Mouse (Mus musculus): ENCODE measurements around the gene Zfp185. TPM values are rescaled to one million over a fixed set of nuclear protein-coding genes. Genes with fewer than 3 reads are reported as not detected.
A peak's percentile ranks its signal among the peaks of the same experiment; 100 is the strongest.

Zfp185 gene
- polyA plus RNA-seq (2012; rRNA removed) = 0.91 and 0.94 TPM in 2 replicates

- Histone ChIP-seq H3K4me1 (ENCODE audit: control insufficient read depth, insufficient read depth, low read length) (no peaks in the 10 kb centered on the region), H3K27ac (ENCODE audit: insufficient read depth, low read length) (no peak within 1 kb of the TSS)
- TF ChIP-seq CTCF (IDR thresholded peaks at IDR 0.05; ENCODE audit: extremely low read depth, insufficient read depth, low read length) (no peak), POLR2A (IDR thresholded peaks at IDR 0.05; ENCODE audit: extremely low read depth, insufficient read depth, low read length) (no peak)
Observed at GRCm38 (mm10) chrX:72986841-72987519, at the start of gene Zfp185. Gene Zfp185 (plus strand): TSS chrX:72987339.

GRCm38 (mm10) chrX:72953464-72953863 lies 33.7 kb upstream of the Zfp185 start:
- Histone ChIP-seq H3K4me3 (ENCODE audit: insufficient read depth, low read length) (no peak overlapping the region), H3K4me1 (ENCODE audit: control insufficient read depth, insufficient read depth, low read length) (no peaks in the 10 kb centered on the region), H3K27ac (ENCODE audit: insufficient read depth, low read length) (no peak overlapping the region)
- no peak for TF ChIP-seq POLR2A (IDR thresholded peaks at IDR 0.05; ENCODE audit: extremely low read depth, insufficient read depth, low read length)
- no peak for TF ChIP-seq CTCF (IDR thresholded peaks at IDR 0.05; ENCODE audit: extremely low read depth, insufficient read depth, low read length)

More at GRCm38 (mm10) chrX:72986841-72987519, at the start of gene Zfp185:
- H3K4me3 ChIP-seq (ENCODE audit: insufficient read depth, low read length) = peak within 1 kb of the TSS; percentile 10; the same call in 1 of the 2 replicates

GRCm38 (mm10) chrX:72956486-72956885 lies 30.7 kb upstream of the Zfp185 start:
- H3K27ac ChIP-seq (ENCODE audit: insufficient read depth, low read length) = no peak overlapping the region
- H3K4me3 ChIP-seq (ENCODE audit: insufficient read depth, low read length) = no peak overlapping the region
- TF ChIP-seq CTCF (IDR thresholded peaks at IDR 0.05; ENCODE audit: extremely low read depth, insufficient read depth, low read length) (no peak), POLR2A (IDR thresholded peaks at IDR 0.05; ENCODE audit: extremely low read depth, insufficient read depth, low read length) (no peak)
- no peaks in the 10 kb centered on the region for H3K4me1 ChIP-seq (ENCODE audit: control insufficient read depth, insufficient read depth, low read length)

- no peak overlapping the region for H3K27ac ChIP-seq (ENCODE audit: insufficient read depth, low read length)
- H3K4me3 ChIP-seq (ENCODE audit: insufficient read depth, low read length) = no peak overlapping the region
- no peaks in the 10 kb centered on the region for H3K4me1 ChIP-seq (ENCODE audit: control insufficient read depth, insufficient read depth, low read length)
- TF ChIP-seq POLR2A (IDR thresholded peaks at IDR 0.05; ENCODE audit: extremely low read depth, insufficient read depth, low read length) (no peak), CTCF (IDR thresholded peaks at IDR 0.05; ENCODE audit: extremely low read depth, insufficient read depth, low read length) (no peak)
Observed at GRCm38 (mm10) chrX:72960431-72960830, 26.7 kb upstream of the Zfp185 start.

GRCm38 (mm10) chrX:72961511-72961910 lies 25.6 kb upstream of the Zfp185 start:
- Histone ChIP-seq H3K27ac (ENCODE audit: insufficient read depth, low read length) (no peak overlapping the region), H3K4me3 (ENCODE audit: insufficient read depth, low read length) (no peak overlapping the region), H3K4me1 (ENCODE audit: control insufficient read depth, insufficient read depth, low read length) (no peaks in the 10 kb centered on the region)
- TF ChIP-seq POLR2A (IDR thresholded peaks at IDR 0.05; ENCODE audit: extremely low read depth, insufficient read depth, low read length) = no peak
- TF ChIP-seq CTCF (IDR thresholded peaks at IDR 0.05; ENCODE audit: extremely low read depth, insufficient read depth, low read length) = no peak

- no peak overlapping the region for H3K4me3 ChIP-seq (ENCODE audit: insufficient read depth, low read length)
Observed at GRCm38 (mm10) chrX:72962743-72963142, 24.4 kb upstream of the Zfp185 start.

GRCm38 (mm10) chrX:72982831-72983230 lies 4.3 kb upstream of the Zfp185 start:
- TF ChIP-seq POLR2A (IDR thresholded peaks at IDR 0.05; ENCODE audit: extremely low read depth, insufficient read depth, low read length) (no peak), CTCF (IDR thresholded peaks at IDR 0.05; ENCODE audit: extremely low read depth, insufficient read depth, low read length) (no peak)
- H3K4me1 ChIP-seq (ENCODE audit: control insufficient read depth, insufficient read depth, low read length) = no peaks in the 10 kb centered on the region
- no peak overlapping the region for H3K27ac ChIP-seq (ENCODE audit: insufficient read depth, low read length)
- H3K4me3 ChIP-seq (ENCODE audit: insufficient read depth, low read length) = no peak overlapping the region

More at GRCm38 (mm10) chrX:72962743-72963142, 24.4 kb upstream of the Zfp185 start:
- Histone ChIP-seq H3K27ac (ENCODE audit: insufficient read depth, low read length) (no peak overlapping the region), H3K4me1 (ENCODE audit: control insufficient read depth, insufficient read depth, low read length) (no peaks in the 10 kb centered on the region)
- no peak for TF ChIP-seq POLR2A (IDR thresholded peaks at IDR 0.05; ENCODE audit: extremely low read depth, insufficient read depth, low read length)
- TF ChIP-seq CTCF (IDR thresholded peaks at IDR 0.05; ENCODE audit: extremely low read depth, insufficient read depth, low read length) = no peak

GRCm38 (mm10) chrX:72985607-72986006 lies 1.5 kb upstream of the Zfp185 start:
- H3K4me1 ChIP-seq (ENCODE audit: control insufficient read depth, insufficient read depth, low read length) = no peaks in the 10 kb centered on the region
- H3K27ac ChIP-seq (ENCODE audit: insufficient read depth, low read length) = no peak overlapping the region
- H3K4me3 ChIP-seq (ENCODE audit: insufficient read depth, low read length) = no peak overlapping the region
- TF ChIP-seq POLR2A (IDR thresholded peaks at IDR 0.05; ENCODE audit: extremely low read depth, insufficient read depth, low read length) = no peak
- no peak for TF ChIP-seq CTCF (IDR thresholded peaks at IDR 0.05; ENCODE audit: extremely low read depth, insufficient read depth, low read length)

GRCm38 (mm10) chrX:72987520-72987905 lies 374 bp downstream of the Zfp185 start:
- TF ChIP-seq POLR2A (IDR thresholded peaks at IDR 0.05; ENCODE audit: extremely low read depth, insufficient read depth, low read length) (no peak), CTCF (IDR thresholded peaks at IDR 0.05; ENCODE audit: extremely low read depth, insufficient read depth, low read length) (no peak)
- Histone ChIP-seq H3K4me1 (ENCODE audit: control insufficient read depth, insufficient read depth, low read length) (no peaks in the 10 kb centered on the region), H3K27ac (ENCODE audit: insufficient read depth, low read length) (no peak overlapping the region), H3K4me3 (ENCODE audit: insufficient read depth, low read length) (peak overlapping the region; percentile 10; the same call in 1 of the 2 replicates)

- Histone ChIP-seq H3K4me1 (ENCODE audit: control insufficient read depth, insufficient read depth, low read length) (no peaks in the 10 kb centered on the region), H3K4me3 (ENCODE audit: insufficient read depth, low read length) (no peak overlapping the region), H3K27ac (ENCODE audit: insufficient read depth, low read length) (no peak overlapping the region)
- TF ChIP-seq POLR2A (IDR thresholded peaks at IDR 0.05; ENCODE audit: extremely low read depth, insufficient read depth, low read length) = no peak
- no peak for TF ChIP-seq CTCF (IDR thresholded peaks at IDR 0.05; ENCODE audit: extremely low read depth, insufficient read depth, low read length)
Observed at GRCm38 (mm10) chrX:72988431-72988830, 1.3 kb downstream of the Zfp185 start.

Data from cortical plate, adult 2 months (tissue).